Mouse (Mus musculus) stomach, postnatal 0 days (tissue): Measurements from ENCODE around the gene Tnfrsf1b. TPM values are rescaled to one million over a fixed set of nuclear protein-coding genes. Genes with fewer than 3 reads are reported as not detected.
A peak's percentile ranks its signal among the peaks of the same experiment; 100 is the strongest.

Source experiments
- ATAC-seq: fragments of 200-750 bp; cut with Nextera tagmentation; 2 replicates; pipeline ENCODE4 v1.8.0; 2017; ENCODE audit not compliant: low FRiP score, low TSS enrichment
- DNase-seq: peaks from one replicate; pipeline ENCODE4 v3.0.0-alpha.2; 2016; ENCODE audit warnings: low spot score
- H3K27ac ChIP-seq: fragments of 300-500 bp; sonication (generic); replicated peaks from 2 replicates; pipeline ENCODE4 v1.5.1; 2014; ENCODE audit warnings: mild to moderate bottlenecking, control low read depth
- H3K27me3 ChIP-seq: fragments of 300-500 bp; sonication (generic); 2 replicates; pipeline ENCODE4 v1.6.1; 2014; ENCODE audit warnings: low read length; ENCODE audit not compliant: control insufficient read depth, insufficient read depth
- H3K36me3 ChIP-seq: fragments of 300-500 bp; sonication (generic); 2 replicates; pipeline ENCODE4 v1.6.1; 2014; ENCODE audit warnings: low read length, mixed read lengths; ENCODE audit not compliant: control insufficient read depth, insufficient read depth
- H3K4me1 ChIP-seq: fragments of 300-500 bp; sonication (generic); replicated peaks from 2 replicates; pipeline ENCODE4 v1.6.1; 2014; ENCODE audit warnings: antibody characterized with exemption; ENCODE audit not compliant: control insufficient read depth, insufficient read depth
- H3K4me2 ChIP-seq: fragments of 300-500 bp; sonication (generic); replicated peaks from 2 replicates; pipeline ENCODE4 v1.6.1; 2014; ENCODE audit warnings: low read depth, mild to moderate bottlenecking, control low read depth, moderate library complexity
- H3K4me3 ChIP-seq: fragments of 300-500 bp; sonication (generic); 2 replicates; pipeline ENCODE4 v1.5.1; 2014; ENCODE audit warnings: low read depth, low read length, control low read depth
- H3K9ac ChIP-seq: fragments of 300-500 bp; sonication (generic); 2 replicates; pipeline ENCODE4 v1.6.1; 2014; ENCODE audit warnings: mild to moderate bottlenecking, low read length, control low read depth, mixed read lengths
- H3K9me3 ChIP-seq: fragments of 300-500 bp; sonication (generic); 2 replicates; pipeline ENCODE4 v1.6.1; 2016; ENCODE audit warnings: low read length; ENCODE audit not compliant: control insufficient read depth
- CTCF ChIP-seq: IDR thresholded peaks from 2 replicates; pipeline ENCODE4 v1.5.1; 2016; ENCODE audit warnings: antibody characterized with exemption, low read depth, mild to moderate bottlenecking, moderate library complexity
- EP300 ChIP-seq: optimal IDR thresholded peaks from 2 replicates; pipeline ENCODE3; 2016; ENCODE audit warnings: antibody characterized with exemption
- WGBS: fragments of 180-500 bp; shearing (Covaris S2); extraction: QIAGEN DNeasy Blood & Tissue Kit; methylation state at CpG from one replicate; pipeline ENCODE4 v1.1.7; 2014; 5-methylcytosine and 5-hydroxymethylcytosine counted together
- polyA plus RNA-seq: library from polyadenylated mRNA; unstranded; fragments of >200 nt; fragmentation: Nextera tagmentation; extraction: Ambion mirVana; gene quantifications from 2 replicates; pipeline ENCODE4 v1.2.1, GENCODE M21; 2015

The Tnfrsf1b gene
- polyA plus RNA-seq, 1 experiment from 2014 or later, result 5.4 TPM

- H3K4me2 ChIP-seq, result no peak overlapping the region
- WGBS, result 68% methylated on average over 3 of the region's 3 CpGs
Measured at GRCm38 (mm10) chr4:145207718-145208371, 38.8 kb downstream of the Tnfrsf1b start.

GRCm38 (mm10) chr4:145204779-145205178, 41.9 kb downstream of the Tnfrsf1b start:
- Histone ChIP-seq H3K27ac (no peak overlapping the region), H3K4me3 (no peak overlapping the region), H3K36me3 (no peaks in the 10 kb centered on the region), H3K4me2 (no peak overlapping the region), H3K27me3 (no peaks in the 10 kb centered on the region), H3K9me3 (no peaks in the 10 kb centered on the region), H3K4me1 (peaks cover 3% of the 10 kb centered on the region; the same call in 1 of the 2 replicates), H3K9ac (no peak overlapping the region)
- 67% methylated on average over 8 of the region's 8 CpGs for WGBS
- no peak for DNase-seq
- peak; percentile 36 for ATAC-seq
- TF ChIP-seq CTCF (no peak), EP300 (no peak)

More at GRCm38 (mm10) chr4:145207718-145208371, 38.8 kb downstream of the Tnfrsf1b start:
- TF ChIP-seq CTCF, result no peak
- no peak for TF ChIP-seq EP300
- Histone ChIP-seq H3K9ac (no peak overlapping the region), H3K4me3 (no peak overlapping the region), H3K27me3 (no peaks in the 10 kb centered on the region), H3K27ac (no peak overlapping the region), H3K36me3 (no peaks in the 10 kb centered on the region), H3K4me1 (no peaks in the 10 kb centered on the region), H3K9me3 (no peaks in the 10 kb centered on the region)
- ATAC-seq, result no peak
- DNase-seq, result no peak

- TF ChIP-seq EP300 (no peak), CTCF (no peak)
- Histone ChIP-seq H3K4me2 (no peak overlapping the region), H3K4me3 (no peak overlapping the region), H3K27ac (no peak overlapping the region), H3K9ac (no peak overlapping the region), H3K27me3 (no peaks in the 10 kb centered on the region), H3K4me1 (peaks cover 3% of the 10 kb centered on the region; the same call in 1 of the 2 replicates), H3K36me3 (no peaks in the 10 kb centered on the region), H3K9me3 (no peaks in the 10 kb centered on the region)
- DNase-seq, result no peak
- ATAC-seq, result no peak
- WGBS, result 62% methylated on average over 2 of the region's 2 CpGs
Measured at GRCm38 (mm10) chr4:145203305-145203704, 43.4 kb downstream of the Tnfrsf1b start.

GRCm38 (mm10) chr4:145201424-145201823, 45.2 kb downstream of the Tnfrsf1b start:
- Histone ChIP-seq H3K27ac (no peak overlapping the region), H3K4me3 (no peak overlapping the region), H3K4me2 (no peak overlapping the region), H3K9ac (no peak overlapping the region), H3K36me3 (no peaks in the 10 kb centered on the region), H3K9me3 (no peaks in the 10 kb centered on the region), H3K4me1 (peaks cover 3% of the 10 kb centered on the region; the same call in 1 of the 2 replicates), H3K27me3 (no peaks in the 10 kb centered on the region)
- ATAC-seq (no peak), DNase-seq (no peak)
- 56% methylated on average over 3 of the region's 3 CpGs for WGBS
- TF ChIP-seq EP300 (no peak), CTCF (no peak)

GRCm38 (mm10) chr4:145199982-145200699, 46.5 kb downstream of the Tnfrsf1b start:
- H3K27ac ChIP-seq, result peak overlapping the region; percentile 63
- no peaks in the 10 kb centered on the region for H3K27me3 ChIP-seq
- H3K4me1 ChIP-seq, result peaks cover 3% of the 10 kb centered on the region; the same call in 1 of the 2 replicates
- WGBS, result 23% methylated on average over 11 of the region's 11 CpGs
- DNase-seq (peak; percentile 64), ATAC-seq (peak; percentile 80)
- no peak overlapping the region for H3K9ac ChIP-seq
- H3K36me3 ChIP-seq, result no peaks in the 10 kb centered on the region
- no peaks in the 10 kb centered on the region for H3K9me3 ChIP-seq
- no peak for TF ChIP-seq EP300
- TF ChIP-seq CTCF, result no peak
- no peak overlapping the region for H3K4me3 ChIP-seq
- no peak overlapping the region for H3K4me2 ChIP-seq

GRCm38 (mm10) chr4:145196586-145196985, 50.1 kb downstream of the Tnfrsf1b start:
- Histone ChIP-seq H3K9me3 (no peaks in the 10 kb centered on the region), H3K27me3 (no peaks in the 10 kb centered on the region), H3K4me2 (no peak overlapping the region), H3K9ac (no peak overlapping the region), H3K36me3 (no peaks in the 10 kb centered on the region), H3K4me3 (no peak overlapping the region), H3K27ac (no peak overlapping the region), H3K4me1 (peaks cover 8% of the 10 kb centered on the region; the same call in 1 of the 2 replicates)
- 84% methylated on average over 4 of the region's 4 CpGs for WGBS
- TF ChIP-seq EP300 (no peak), CTCF (0 out of 2 replicates have a peak, but pooled peaks have one; percentile 29)
- DNase-seq, result no peak
- no peak for ATAC-seq
